Mouse (Mus musculus) gastrocnemius, adult 18-20 months (tissue): ENCODE measurements around the gene Iqcf4. TPM values are rescaled to one million over a fixed set of nuclear protein-coding genes. Genes with fewer than 3 reads are reported as not detected.

ENCODE experiments used
- DNase-seq: peaks from one replicate; pipeline ENCODE4 v3.0.0; 2021; ENCODE audit warnings: low spot score
- total RNA-seq, 2 experiments: library from RNA; stranded (reverse); gene quantifications; 2 replicates each; pipeline ENCODE4 v1.2.3; 2021

The Iqcf4 gene
- total RNA-seq, 2 experiments from 2014 or later, result not detected

DNA sequence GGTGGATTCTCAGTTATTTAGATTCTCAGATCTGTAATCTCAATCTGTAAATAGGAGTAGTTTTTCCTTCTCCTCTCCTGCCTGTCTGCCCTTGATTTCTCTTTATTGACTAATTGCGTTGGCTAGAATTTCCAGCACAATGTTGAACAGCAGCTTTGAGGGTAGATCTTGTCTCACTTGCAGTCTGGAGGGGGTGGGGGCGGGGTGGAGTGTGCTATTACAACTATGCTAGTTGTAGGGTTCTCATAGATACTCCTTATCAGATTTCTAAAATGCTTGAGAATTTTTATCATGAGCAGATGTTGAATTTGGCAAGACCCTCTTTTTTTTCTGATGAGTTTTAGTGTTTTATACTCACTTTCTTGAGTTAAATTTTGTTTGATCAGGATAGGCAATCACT is 51.4 kb downstream of the Iqcf4 start:
- no peak for DNase-seq

Other genes with a start within 250 kb of the Iqcf4 start
- 10 to 100 TPM; 15.3 to 27.6 TPM for gene Dusp7, start 202.4 kb downstream of the Iqcf4 start, total RNA-seq
- gene Rpl29, start 141.5 kb downstream of the Iqcf4 start, total RNA-seq, result 100 to 1,000 TPM; 280 to 298 TPM
- gene Acy1, start 132.7 kb downstream of the Iqcf4 start, total RNA-seq, result 10 to 100 TPM; 10.0 to 13.0 TPM
- gene Abhd14b, start 123.5 kb downstream of the Iqcf4 start, total RNA-seq, result 1 to 10 TPM; 4.0 to 4.1 TPM
- gene Abhd14a, start 123.3 kb downstream of the Iqcf4 start, total RNA-seq, result 10 to 100 TPM; 16.9 to 17.0 TPM
- gene Pcbp4, start 117.7 kb downstream of the Iqcf4 start, total RNA-seq, result 10 to 100 TPM; 54.7 to 69.6 TPM
- gene Gpr62, start 105.1 kb downstream of the Iqcf4 start, total RNA-seq, result under 1 TPM; 0.14 to 0.21 TPM
- 10 to 100 TPM; 19.8 to 21.7 TPM for gene Rrp9, start 95.0 kb downstream of the Iqcf4 start, total RNA-seq
- 10 to 100 TPM; 68.1 to 69.4 TPM for gene Parp3, start 94.0 kb downstream of the Iqcf4 start, total RNA-seq
- gene Iqcf1, start 71.0 kb downstream of the Iqcf4 start, total RNA-seq, result not detected
- gene Iqcf5, start 56.4 kb downstream of the Iqcf4 start, total RNA-seq, result not detected
- gene Iqcf3, start 9.4 kb downstream of the Iqcf4 start, total RNA-seq, result not detected
- gene Iqcf6, start 55.6 kb upstream of the Iqcf4 start, total RNA-seq, result not detected
- gene Grm2, start 85.1 kb upstream of the Iqcf4 start, total RNA-seq, result not detected
- 10 to 100 TPM; 29.8 to 30.6 TPM for gene Tex264, start 114.9 kb upstream of the Iqcf4 start, total RNA-seq
- 1 to 10 TPM; 6.6 to 6.9 TPM for gene Rad54l2, start 218.2 kb upstream of the Iqcf4 start, total RNA-seq